Mouse (Mus musculus): ENCODE data around the gene Tmem220.

DNA sequence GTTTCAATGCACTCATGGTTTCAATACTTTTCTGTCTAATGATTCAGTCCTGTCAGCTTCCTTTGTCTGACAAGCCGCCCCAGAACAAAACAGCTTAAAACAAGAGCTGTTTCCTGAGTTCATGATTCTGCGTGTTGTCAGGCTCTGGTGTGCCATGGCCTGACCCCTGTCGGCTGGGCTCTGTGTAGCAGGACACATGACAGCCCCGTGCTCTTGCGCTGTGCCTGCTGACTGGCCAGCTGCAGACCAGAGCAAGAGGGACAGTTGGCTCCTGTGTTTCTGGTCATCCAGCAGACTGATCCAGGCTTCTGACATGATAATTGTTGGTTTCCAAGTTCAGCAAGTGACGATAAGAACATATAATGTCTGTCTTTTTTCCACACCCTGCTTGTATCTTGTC, 42.2 kb upstream of the Tmem220 start:
- TF ChIP-seq CTCF (IDR thresholded peaks at IDR 0.05; ENCODE audit: control insufficient read depth, insufficient read depth, low read length) = peak; percentile 48; the same call in 1 of the 2 replicates
- no peak for TF ChIP-seq POLR2A (IDR thresholded peaks at IDR 0.05; ENCODE audit: borderline replicate concordance, control insufficient read depth, low read depth, low read length)

All from bone marrow, adult 2 months (tissue).